ENCODE assay signal across 8 mouse cellular contexts in genomic region chr11:113056042-113056632, GRCm38 (mm10).
DNase-seq lines count a peak whose midpoint lies in the region; ATAC-seq and TF ChIP-seq lines count a peak whose summit lies in the region.

No protein-coding gene starts in this region.

- H3K36me3 ChIP-seq in liver, embryonic 11.5 days (ENCODE audit: control insufficient read depth, insufficient read depth, low read length): no peaks in the 10 kb centered on the region
- no peaks in the 10 kb centered on the region for H3K36me3 ChIP-seq in forebrain, postnatal 0 days (ENCODE audit: insufficient read depth)
- H3K36me3 ChIP-seq in hindbrain, embryonic 14.5 days (replicated peaks; ENCODE audit: control insufficient read depth, insufficient read depth): no peaks in the 10 kb centered on the region
- no peaks in the 10 kb centered on the region for H3K36me3 ChIP-seq in neural tube, embryonic 14.5 days (ENCODE audit: control insufficient read depth, insufficient read depth, low read length)

- no peaks in the 10 kb centered on the region for H3K27me3 ChIP-seq in liver, embryonic 11.5 days (replicated peaks; ENCODE audit: control insufficient read depth, insufficient read depth, low read length)
- no peaks in the 10 kb centered on the region for H3K27me3 ChIP-seq in forebrain, postnatal 0 days (ENCODE audit: insufficient read depth, low read length)
- H3K27me3 ChIP-seq in hindbrain, embryonic 14.5 days (ENCODE audit: control insufficient read depth, insufficient read depth, low read length): no peaks in the 10 kb centered on the region
- no peaks in the 10 kb centered on the region for H3K27me3 ChIP-seq in neural tube, embryonic 14.5 days (ENCODE audit: control insufficient read depth, insufficient read depth, low read length)

- peak; percentile 73 for ATAC-seq in liver, embryonic 11.5 days (replicated peaks; ENCODE audit: low FRiP score)
- ATAC-seq in forebrain, postnatal 0 days: no peak
- ATAC-seq in hindbrain, embryonic 14.5 days (ENCODE audit: low FRiP score): peak; percentile 49; the same call in 1 of the 2 replicates
- ATAC-seq in neural tube, embryonic 14.5 days (ENCODE audit: low read depth): peak; percentile 22; the same call in 1 of the 2 replicates

- H3K4me3 ChIP-seq in liver, embryonic 11.5 days (ENCODE audit: low read depth, low read length): no peak overlapping the region
- H3K4me3 ChIP-seq in forebrain, postnatal 0 days (ENCODE audit: low read depth, low read length): no peak overlapping the region
- H3K4me3 ChIP-seq in hindbrain, embryonic 14.5 days (replicated peaks; ENCODE audit: low read length): no peak overlapping the region
- no peak overlapping the region for H3K4me3 ChIP-seq in neural tube, embryonic 14.5 days (ENCODE audit: low read depth, low read length)

- TF ChIP-seq CTCF in forebrain, postnatal 0 days (IDR thresholded peaks at IDR 0.05; ENCODE audit: low read depth): no peak

- no peak overlapping the region for H3K9ac ChIP-seq in liver, embryonic 11.5 days (ENCODE audit: low read depth, low read length)
- H3K9ac ChIP-seq in forebrain, postnatal 0 days: no peak overlapping the region
- no peak overlapping the region for H3K9ac ChIP-seq in hindbrain, embryonic 14.5 days
- no peak overlapping the region for H3K9ac ChIP-seq in neural tube, embryonic 14.5 days (replicated peaks; ENCODE audit: low read depth, low read length)

- H3K4me2 ChIP-seq in liver, embryonic 11.5 days: no peak overlapping the region
- H3K4me2 ChIP-seq in forebrain, postnatal 0 days (ENCODE audit: low read depth): no peak overlapping the region
- no peak overlapping the region for H3K4me2 ChIP-seq in hindbrain, embryonic 14.5 days (replicated peaks)
- no peak overlapping the region for H3K4me2 ChIP-seq in neural tube, embryonic 14.5 days (ENCODE audit: low read depth, low read length)

- peaks cover 12% of the 10 kb centered on the region for H3K4me1 ChIP-seq in liver, embryonic 11.5 days (replicated peaks; ENCODE audit: control insufficient read depth, insufficient read depth, low read length)
- H3K4me1 ChIP-seq in forebrain, postnatal 0 days (ENCODE audit: insufficient read depth): no peaks in the 10 kb centered on the region
- peaks cover 20% of the 10 kb centered on the region for H3K4me1 ChIP-seq in hindbrain, embryonic 14.5 days (replicated peaks; ENCODE audit: control insufficient read depth, insufficient read depth, low read length)
- H3K4me1 ChIP-seq in neural tube, embryonic 14.5 days (ENCODE audit: control insufficient read depth, insufficient read depth, low read length): peaks cover 15% of the 10 kb centered on the region

- DNase-seq in liver, embryonic 11.5 days (ENCODE audit: low spot score): no peak
- DNase-seq in liver: no peak
- DNase-seq in forebrain, postnatal 0 days: no peak
- DNase-seq in hindbrain, embryonic 14.5 days (ENCODE audit: low spot score): no peak
- no peak for DNase-seq in Muller cell, postnatal 12 days (ENCODE audit: inconsistent ontology term)
- DNase-seq in left cerebral cortex, adult 8-10 months (ENCODE audit: low spot score in 2 of 2): no peak
- no peak for DNase-seq in lung, postnatal 36 days

- 60% methylated on average over 12 of the region's 12 CpGs for WGBS in liver, embryonic 11.5 days
- 60% methylated on average over 12 of the region's 12 CpGs for WGBS in forebrain, postnatal 0 days
- 62% methylated on average over 12 of the region's 12 CpGs for WGBS in hindbrain, embryonic 14.5 days
- WGBS in neural tube, embryonic 14.5 days: 66% methylated on average over 12 of the region's 12 CpGs

- no peak overlapping the region for H3K27ac ChIP-seq in liver, embryonic 11.5 days (ENCODE audit: low read depth, low read length)
- H3K27ac ChIP-seq in forebrain, postnatal 0 days (ENCODE audit: low read depth, low read length): peak overlapping the region; percentile 9; the same call in 1 of the 2 replicates
- H3K27ac ChIP-seq in hindbrain, embryonic 14.5 days: peak overlapping the region; percentile 78
- peak overlapping the region; percentile 67 for H3K27ac ChIP-seq in neural tube, embryonic 14.5 days (ENCODE audit: low read depth, low read length)

- H3K9me3 ChIP-seq in liver, embryonic 11.5 days (ENCODE audit: control insufficient read depth, low read length): no peaks in the 10 kb centered on the region
- no peaks in the 10 kb centered on the region for H3K9me3 ChIP-seq in forebrain, postnatal 0 days (ENCODE audit: low read length)
- H3K9me3 ChIP-seq in hindbrain, embryonic 14.5 days (ENCODE audit: control insufficient read depth, low read length): no peaks in the 10 kb centered on the region
- no peaks in the 10 kb centered on the region for H3K9me3 ChIP-seq in neural tube, embryonic 14.5 days (ENCODE audit: control insufficient read depth, low read length)
